Mouse (Mus musculus) myocyte (in vitro differentiated cells): ENCODE results near the gene Rpl3l. TPM values are rescaled to one million over a fixed set of nuclear protein-coding genes. Genes with fewer than 3 reads are reported as not detected.

Experiments used
- H3K27me3 ChIP-seq: one replicate; pipeline ENCODE4 v1.6.1; 2011; ENCODE audit not compliant: control insufficient read depth, insufficient read depth, insufficient read length
- H3K36me3 ChIP-seq: one replicate; pipeline ENCODE4 v1.6.1; 2011; ENCODE audit not compliant: control insufficient read depth, insufficient read depth
- H3K4me2 ChIP-seq: one replicate; pipeline ENCODE4 v1.6.1; 2011; ENCODE audit warnings: low read depth, control low read depth
- H3K4me3 ChIP-seq: one replicate; pipeline ENCODE4 v1.5.1; 2011; ENCODE audit warnings: mild to moderate bottlenecking, control low read depth, moderate library complexity
- H3K79me2 ChIP-seq: one replicate; pipeline ENCODE4 v1.6.1; 2011; ENCODE audit not compliant: control insufficient read depth, insufficient read depth
- H3ac ChIP-seq: one replicate; pipeline ENCODE4 v1.6.1; 2011; ENCODE audit not compliant: control insufficient read depth, insufficient read length
- CEBPB ChIP-seq: IDR thresholded peaks from 2 replicates; pipeline ENCODE4 v1.6.1; 2011; ENCODE audit warnings: mild to moderate bottlenecking, moderate library complexity; ENCODE audit not compliant: poor library complexity, insufficient read depth, severe bottlenecking
- E2F4 ChIP-seq: IDR thresholded peaks from one replicate; pipeline ENCODE4 v1.6.1; 2011; ENCODE audit warnings: mild to moderate bottlenecking, control low read depth, moderate library complexity; ENCODE audit not compliant: insufficient read depth
- MAX ChIP-seq: IDR thresholded peaks from one replicate; pipeline ENCODE4 v1.6.1; 2011; ENCODE audit warnings: low read depth, mild to moderate bottlenecking, control low read depth
- MYOD1 ChIP-seq, 3 experiments: IDR thresholded peaks; one replicate each; pipeline ENCODE4 v1.6.1; 2011; ENCODE audit warnings: control low read depth in 2 of 3, low read depth in 2 of 3, mild to moderate bottlenecking in 2 of 3, moderate library complexity in 1 of 3; ENCODE audit not compliant: insufficient read length in 2 of 3, control insufficient read depth in 1 of 3
- MYOG ChIP-seq, 3 experiments: IDR thresholded peaks; one replicate each; pipeline ENCODE4 v1.6.1; 2011; ENCODE audit warnings: control low read depth in 2 of 3, low read depth in 2 of 3, mild to moderate bottlenecking in 2 of 3; ENCODE audit not compliant: insufficient read length in 2 of 3, control insufficient read depth in 1 of 3, insufficient read depth in 1 of 3
- POLR2A ChIP-seq: IDR thresholded peaks from one replicate; pipeline ENCODE4 v1.6.1; 2011; ENCODE audit warnings: low read depth, mild to moderate bottlenecking, control low read depth, moderate library complexity; ENCODE audit not compliant: insufficient read length
- POLR2AphosphoS2 ChIP-seq: IDR thresholded peaks from one replicate; pipeline ENCODE4 v1.6.1; 2011; ENCODE audit warnings: low read depth, control low read depth; ENCODE audit not compliant: insufficient read length
- REST ChIP-seq: IDR thresholded peaks from one replicate; pipeline ENCODE4 v1.6.1; 2011; ENCODE audit warnings: mild to moderate bottlenecking, control low read depth, moderate library complexity; ENCODE audit not compliant: insufficient read depth, insufficient read length
- SRF ChIP-seq: IDR thresholded peaks from one replicate; pipeline ENCODE4 v1.6.1; 2011; ENCODE audit warnings: low read depth; ENCODE audit not compliant: control insufficient read depth, insufficient read length
- TCF12 ChIP-seq: IDR thresholded peaks from one replicate; pipeline ENCODE4 v1.6.1; 2011; ENCODE audit warnings: mild to moderate bottlenecking, control low read depth; ENCODE audit not compliant: poor library complexity, insufficient read depth, severe bottlenecking
- TCF3 ChIP-seq: IDR thresholded peaks from one replicate; pipeline ENCODE4 v1.6.1; 2011; ENCODE audit warnings: low read depth, control low read depth; ENCODE audit not compliant: insufficient read length
- USF1 ChIP-seq: IDR thresholded peaks from one replicate; pipeline ENCODE4 v1.6.1; 2011; ENCODE audit warnings: low read depth, mild to moderate bottlenecking, control low read depth, moderate library complexity
- polyA plus RNA-seq: library from polyadenylated mRNA; unstranded; fragments of >200 nt; fragmentation: generic; extraction: Trizol; gene quantifications from one replicate; pipeline ENCODE4 v1.2.1, GENCODE M21; 2012; ENCODE audit warnings: missing spikeins

Gene Rpl3l
- polyA plus RNA-seq, 1 experiment, result 1.7 TPM

GRCm38 (mm10) chr17:24692385-24692784 is 35.2 kb upstream of the Rpl3l start:
- Histone ChIP-seq H3K36me3 (no peaks in the 10 kb centered on the region), H3K27me3 (no peaks in the 10 kb centered on the region), H3ac (no peak overlapping the region), H3K79me2 (peaks cover 5% of the 10 kb centered on the region), H3K4me2 (no peak overlapping the region), H3K4me3 (no peak overlapping the region)
- TF ChIP-seq SRF, result no peak
- no peak for TF ChIP-seq POLR2A
- no peak for TF ChIP-seq CEBPB
- no peak for TF ChIP-seq MYOG (IDR thresholded peaks at IDR 0.05; ENCODE audit: control insufficient read depth in 1 of 3, insufficient read depth in 1 of 3, insufficient read length in 2 of 3, low read depth in 2 of 3)
- no peak for TF ChIP-seq E2F4
- TF ChIP-seq USF1, result no peak
- no peak for TF ChIP-seq TCF3
- TF ChIP-seq TCF12, result no peak
- no peak for TF ChIP-seq POLR2AphosphoS2

DNA sequence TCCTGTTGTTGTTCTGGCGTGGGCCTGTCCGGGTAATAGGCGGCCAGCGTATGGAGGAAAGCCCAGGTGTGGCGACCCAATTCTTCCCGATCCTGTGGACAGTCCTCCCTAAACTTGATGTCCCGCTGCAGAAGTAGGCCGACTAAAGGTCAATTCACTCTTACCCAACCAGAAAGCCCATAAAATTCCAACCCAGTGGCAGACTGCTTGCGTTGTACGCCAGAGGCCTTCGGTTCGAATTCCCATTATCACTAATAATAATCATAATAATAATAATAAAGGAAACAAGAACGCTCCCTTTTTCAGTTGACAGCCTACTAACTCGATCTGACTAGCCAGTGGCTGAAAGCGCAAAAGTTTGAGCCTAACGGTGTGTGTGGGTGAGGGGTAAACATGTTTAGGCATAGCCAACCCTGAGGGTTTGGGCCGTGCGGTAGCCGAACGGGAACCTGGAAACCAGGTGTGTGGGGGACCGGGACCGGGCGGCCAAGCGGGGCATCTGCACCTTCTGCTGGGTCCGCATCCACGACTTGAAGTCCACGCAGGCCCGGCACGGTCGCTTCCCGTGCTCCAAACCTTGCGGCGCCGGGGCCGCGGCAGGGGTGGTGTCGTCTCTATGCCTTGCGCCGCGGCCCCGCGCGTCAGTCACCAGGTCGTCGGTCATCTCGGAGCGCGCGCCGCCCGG is 32.2 kb upstream of the Rpl3l start:
- no peaks in the 10 kb centered on the region for H3K27me3 ChIP-seq
- TF ChIP-seq POLR2A, result no peak

GRCm38 (mm10) chr17:24696011-24696697 is 31.5 kb upstream of the Rpl3l start, which contains the start of the genes Gfer and Noxo1:
TSS of gene Gfer (minus strand) at chr17:24696156.
TSS of gene Noxo1 (plus strand) at chr17:24696234.
- peak within 1 kb of the TSS; percentile 45 for H3K4me3 ChIP-seq
- TF ChIP-seq TCF3, result no peak
- TF ChIP-seq MAX, result no peak
- no peak for TF ChIP-seq TCF12
- TF ChIP-seq CEBPB, result no peak
- no peak for TF ChIP-seq REST
- TF ChIP-seq MYOG (IDR thresholded peaks at IDR 0.05; ENCODE audit: control insufficient read depth in 1 of 3, insufficient read depth in 1 of 3, insufficient read length in 2 of 3, low read depth in 2 of 3), result no peak
- TF ChIP-seq POLR2A, result peak; percentile 91
- TF ChIP-seq SRF, result no peak
- TF ChIP-seq USF1, result no peak
- TF ChIP-seq E2F4, result no peak
- peak in 1 of 3 experiments; percentile 51 for TF ChIP-seq MYOD1 (IDR thresholded peaks at IDR 0.05; ENCODE audit: control insufficient read depth in 1 of 3, insufficient read length in 2 of 3, low read depth in 2 of 3)
- TF ChIP-seq POLR2AphosphoS2, result peak; percentile 86

More for the DNA sequence above, 32.2 kb upstream of the Rpl3l start:
- no peaks in the 10 kb centered on the region for H3K36me3 ChIP-seq
- H3ac ChIP-seq, result peak overlapping the region; percentile 50
- H3K4me3 ChIP-seq, result peak overlapping the region; percentile 45
- peak overlapping the region; percentile 58 for H3K4me2 ChIP-seq
- H3K79me2 ChIP-seq, result peaks cover 5% of the 10 kb centered on the region

DNA sequence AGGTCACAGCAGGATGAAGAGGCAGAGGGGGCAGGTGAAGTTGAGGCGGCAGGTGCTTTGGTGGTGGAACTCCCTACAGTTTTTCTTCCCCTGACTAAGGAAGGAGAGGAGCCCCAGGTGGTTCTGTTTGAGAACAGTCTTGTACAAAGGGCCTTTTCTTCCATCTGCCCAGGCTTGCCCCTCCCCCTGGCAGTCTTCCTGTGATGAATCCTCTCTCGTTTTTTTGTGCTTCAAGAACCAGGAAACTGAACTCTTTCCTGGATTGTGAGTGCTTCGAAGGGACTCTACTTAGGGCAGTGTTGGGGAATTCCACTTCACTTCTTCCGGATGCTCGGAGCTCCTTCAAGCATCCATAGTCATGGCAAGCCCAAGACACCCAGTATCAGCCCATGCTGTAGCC is 29.6 kb upstream of the Rpl3l start:
- no peak for TF ChIP-seq MYOD1 (IDR thresholded peaks at IDR 0.05; ENCODE audit: control insufficient read depth in 1 of 3, insufficient read length in 2 of 3, low read depth in 2 of 3)
- TF ChIP-seq TCF12, result no peak
- no peak for TF ChIP-seq E2F4
- TF ChIP-seq SRF, result no peak
- TF ChIP-seq TCF3, result no peak
- no peak for TF ChIP-seq REST
- TF ChIP-seq USF1, result no peak
- no peak for TF ChIP-seq POLR2AphosphoS2
- no peak for TF ChIP-seq CEBPB
- TF ChIP-seq MYOG (IDR thresholded peaks at IDR 0.05; ENCODE audit: control insufficient read depth in 1 of 3, insufficient read depth in 1 of 3, insufficient read length in 2 of 3, low read depth in 2 of 3), result no peak
- TF ChIP-seq POLR2A, result no peak
- TF ChIP-seq MAX, result no peak
- no peak overlapping the region for H3ac ChIP-seq
- peaks cover 5% of the 10 kb centered on the region for H3K79me2 ChIP-seq
- peaks cover 9% of the 10 kb centered on the region for H3K36me3 ChIP-seq
- H3K27me3 ChIP-seq, result no peaks in the 10 kb centered on the region
- H3K4me3 ChIP-seq, result no peak overlapping the region
- H3K4me2 ChIP-seq, result no peak overlapping the region

More at GRCm38 (mm10) chr17:24696011-24696697, 31.5 kb upstream of the Rpl3l start, which contains the start of the genes Gfer and Noxo1:
- H3K27me3 ChIP-seq, result no peaks in the 10 kb centered on the region
- H3K79me2 ChIP-seq, result peaks cover 5% of the 10 kb centered on the region
- H3K4me2 ChIP-seq, result peak within 1 kb of the TSS; percentile 84
- H3ac ChIP-seq, result peak within 1 kb of the TSS; percentile 50
- no peaks in the 10 kb centered on the region for H3K36me3 ChIP-seq

DNA sequence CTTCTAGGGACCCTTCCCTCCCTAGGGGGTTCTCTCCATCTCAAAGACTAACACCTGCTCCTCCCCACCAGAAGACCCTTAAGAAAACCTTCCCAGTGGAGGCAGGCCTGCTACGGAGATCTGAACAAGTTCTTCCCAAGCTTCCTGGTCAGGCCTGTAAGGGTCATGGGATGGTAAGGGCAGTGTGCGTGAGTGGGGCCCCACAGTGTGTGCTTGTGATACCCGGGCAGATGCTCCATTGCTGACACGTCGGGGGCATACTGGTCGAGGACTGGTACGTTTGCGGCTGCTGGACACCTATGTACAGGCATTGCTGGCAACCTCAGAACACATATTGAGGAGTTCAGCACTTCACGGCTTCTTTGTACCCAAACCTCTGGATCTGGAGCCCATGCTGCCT is 28.9 kb upstream of the Rpl3l start:
- H3K79me2 ChIP-seq, result peaks cover 5% of the 10 kb centered on the region
- H3K36me3 ChIP-seq, result peaks cover 9% of the 10 kb centered on the region
- no peak for TF ChIP-seq REST
- TF ChIP-seq POLR2AphosphoS2, result peak; percentile 77
- no peak overlapping the region for H3K4me2 ChIP-seq
- H3ac ChIP-seq, result no peak overlapping the region
- H3K27me3 ChIP-seq, result no peaks in the 10 kb centered on the region
- no peak overlapping the region for H3K4me3 ChIP-seq
